Comparison of ENCODE assay signal across 8 mouse cellular contexts in the genomic region with DNA sequence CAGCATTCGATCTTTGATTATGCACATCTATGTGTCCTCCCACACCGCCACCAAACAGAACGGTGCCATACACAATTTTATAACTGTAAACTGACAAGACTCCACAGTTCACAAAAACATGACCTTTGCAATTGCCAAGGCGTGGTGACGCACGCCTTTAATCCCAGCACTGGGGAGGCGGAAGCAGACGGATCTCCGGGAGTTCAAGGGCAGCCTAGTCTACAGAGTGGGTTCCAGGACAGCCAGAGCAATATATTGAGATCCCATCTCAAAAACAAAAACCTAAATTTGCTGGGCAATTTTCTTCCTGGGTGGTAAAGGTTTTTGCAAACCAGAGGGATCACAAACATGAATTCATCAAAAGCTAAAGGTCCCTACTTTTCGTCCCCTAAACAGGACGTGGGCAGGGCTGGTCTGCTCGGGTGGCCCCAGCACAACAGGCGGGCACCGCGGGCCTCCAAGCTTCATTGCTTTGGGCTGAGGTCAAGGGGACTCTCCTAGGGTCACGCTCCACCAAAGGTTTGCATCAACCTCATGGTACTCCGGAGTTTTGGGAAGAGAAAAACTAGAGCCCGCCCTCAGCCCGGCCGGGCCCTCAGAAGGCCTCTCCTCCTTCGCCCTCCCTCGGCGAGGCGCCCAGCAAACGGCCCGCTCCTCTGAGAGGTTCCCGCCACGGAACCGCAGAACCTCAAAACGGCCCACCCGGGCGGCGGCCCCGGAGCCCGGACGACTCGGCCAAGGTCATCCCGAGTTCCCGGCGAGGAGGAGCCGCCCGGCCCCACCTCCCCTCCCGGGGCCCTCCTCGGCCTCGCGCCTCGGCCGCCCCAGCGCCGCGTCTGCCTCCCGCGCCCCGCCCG. TPM values are rescaled to one million over a fixed set of nuclear protein-coding genes. Genes with fewer than 3 reads are reported as not detected.
DNase-seq lines count a peak whose midpoint lies in the region; ATAC-seq lines count a peak whose summit lies in the region.

No protein-coding gene starts in this region.

- DNase-seq in frontal cortex, postnatal 10 days (ENCODE audit: low spot score in 2 of 2), result no peak
- DNase-seq in adrenal gland, adult 2 months, result peak; percentile 91
- DNase-seq in heart, postnatal 14 days, result peak; percentile 11 to 77
- DNase-seq in kidney, postnatal 36 days, result peak; percentile 63 to 79
- peak; percentile 44 for DNase-seq in lung, postnatal 25 days (ENCODE audit: low spot score)
- peak; percentile 31 for DNase-seq in skeletal muscle tissue, adult 2 months (ENCODE audit: low read depth, low spot score)

- peaks cover 19% of the 10 kb centered on the region for H3K27me3 ChIP-seq in erythroblast, embryonic 14.5 days (ENCODE audit: control insufficient read depth)

- ATAC-seq in frontal cortex, adult (ENCODE audit: low TSS enrichment), result peak; percentile 71

- intact Hi-C loops in heart, postnatal 14 days (cut with DNase I), result loop anchor here (2.0 to 5.0 kb wide), 2 partner anchors 104 to 124 kb away; no protein-coding TSS in a partner anchor

- peaks cover 36% of the 10 kb centered on the region for H3K4me1 ChIP-seq in erythroblast, embryonic 14.5 days (ENCODE audit: control insufficient read depth)

- peaks cover 41% of the 10 kb centered on the region for H3K36me3 ChIP-seq in erythroblast, embryonic 14.5 days (ENCODE audit: control insufficient read depth)

- H3K4me3 ChIP-seq in erythroblast, embryonic 14.5 days (replicated peaks), result peak overlapping the region; percentile 87

- H3K9me3 ChIP-seq in erythroblast, embryonic 14.5 days (ENCODE audit: control insufficient read depth, low read length), result no peaks in the 10 kb centered on the region

RNA-seq across cellular contexts. Expression of a gene that starts 0.6 kb away (rescaled TPM):
- 100 to 1,000 TPM; 101 to 109 TPM for total RNA-seq in adrenal gland, adult 2 months (2021)
- 60.7 and 68.8 TPM in 2 replicates for polyA plus RNA-seq in adrenal gland, adult 2 months (2012; rRNA removed)
- 1.1 and 1.2 TPM in 2 replicates for polyA plus RNA-seq in erythroblast, embryonic 14.5 days (2012)
- 10 to 100 TPM; 58.8 to 60.5 TPM for total RNA-seq in heart, postnatal 14 days (2021)

RNA-seq across cellular contexts. Expression of a gene that starts 3.8 kb away (rescaled TPM):
- total RNA-seq in adrenal gland, adult 2 months (2021), result under 1 TPM in 1 of 2 experiments, not detected in 1; 0.17 TPM
- polyA plus RNA-seq in adrenal gland, adult 2 months (2012; rRNA removed), result 0.02 TPM in 2 replicates
- not detected in 2 replicates for polyA plus RNA-seq in erythroblast, embryonic 14.5 days (2012)
- not detected for total RNA-seq in heart, postnatal 14 days (2021)

Comparison
In these comparisons a context has a peak if more than half of its experiments do, and no peak if none do; other contexts are left out.
1. DNase-seq: peak in adrenal gland, adult 2 months (single experiment), heart, postnatal 14 days (2 of 2), kidney, postnatal 36 days (2 of 2), lung, postnatal 25 days (single experiment) and skeletal muscle tissue, adult 2 months (single experiment); none in frontal cortex, postnatal 10 days (0 of 2).